Mouse (Mus musculus): ENCODE measurements around the gene Cacnb3. TPM values are rescaled to one million over a fixed set of nuclear protein-coding genes. Genes with fewer than 3 reads are reported as not detected.

The Cacnb3 gene
- polyA plus RNA-seq, 1 experiment: 112 TPM

DNA sequence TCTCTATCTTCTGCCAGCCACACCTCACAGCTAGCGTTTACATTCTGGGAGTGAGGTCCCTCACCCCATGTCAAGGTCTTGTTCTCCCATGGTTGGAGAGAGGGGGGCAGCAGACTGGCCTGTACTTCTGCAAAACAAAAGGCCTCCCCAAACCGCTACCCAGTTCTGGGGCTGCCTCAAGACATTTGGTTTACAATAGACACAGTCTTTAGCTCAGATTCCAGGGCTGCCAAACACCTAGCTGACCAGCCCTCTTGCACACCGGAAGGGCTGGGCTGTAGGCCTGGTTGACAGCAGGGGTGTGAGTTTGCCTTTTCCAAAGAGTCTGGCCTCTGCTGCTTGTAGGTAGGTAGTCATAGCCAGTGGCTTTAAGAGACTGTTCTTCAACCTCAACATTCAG is 6.5 kb downstream of the Cacnb3 start:
- TF ChIP-seq MYOG (IDR thresholded peaks at IDR 0.05; ENCODE audit: control insufficient read depth, extremely low read depth, insufficient read length): no peak
- no peak for TF ChIP-seq MAX (IDR thresholded peaks at IDR 0.05)
- Histone ChIP-seq H3K79me3 (ENCODE audit: low read depth) (no peaks in the 10 kb centered on the region), H3K36me3 (ENCODE audit: control insufficient read depth, insufficient read depth) (peaks cover 32% of the 10 kb centered on the region), H3K27me3 (ENCODE audit: control insufficient read depth, insufficient read depth, insufficient read length) (no peaks in the 10 kb centered on the region), H3K79me2 (ENCODE audit: control insufficient read depth, insufficient read depth) (peaks cover 33% of the 10 kb centered on the region), H3K4me3 (ENCODE audit: insufficient read depth, poor library complexity, severe bottlenecking) (no peak overlapping the region), H3ac (ENCODE audit: control insufficient read depth, insufficient read length, low read depth) (no peak overlapping the region)

DNA sequence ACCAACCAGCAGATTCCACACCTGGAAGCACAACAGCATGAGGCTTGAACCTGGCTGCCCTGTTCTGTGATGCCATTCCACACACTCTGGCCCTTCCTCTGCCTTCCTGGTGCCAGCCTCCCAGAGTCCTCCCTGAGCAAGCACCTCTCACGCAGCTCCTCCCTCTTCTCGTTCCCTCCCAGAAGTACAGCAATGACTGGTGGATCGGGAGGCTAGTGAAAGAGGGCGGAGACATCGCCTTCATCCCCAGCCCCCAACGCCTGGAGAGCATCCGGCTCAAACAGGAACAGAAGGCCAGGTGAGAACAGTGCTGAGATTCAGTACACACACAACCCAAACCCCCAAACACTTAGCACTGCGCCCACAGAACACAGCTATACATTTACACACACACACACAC is 9.5 kb downstream of the Cacnb3 start:
- no peaks in the 10 kb centered on the region for H3K27me3 ChIP-seq (ENCODE audit: control insufficient read depth, insufficient read depth, insufficient read length)
- no peak for TF ChIP-seq USF1 (IDR thresholded peaks at IDR 0.05; ENCODE audit: low read depth)
- no peak for TF ChIP-seq MAX (IDR thresholded peaks at IDR 0.05)
- no peak for TF ChIP-seq FOSL1 (IDR thresholded peaks at IDR 0.05; ENCODE audit: insufficient read depth, low read length, poor library complexity, severe bottlenecking)
- no peak for TF ChIP-seq MYOD1 (IDR thresholded peaks at IDR 0.05; ENCODE audit: control insufficient read depth, insufficient read length, low read depth)
- no peak for TF ChIP-seq CTCF (IDR thresholded peaks at IDR 0.05; ENCODE audit: control insufficient read depth, insufficient read depth, insufficient read length)
- TF ChIP-seq MYOG (IDR thresholded peaks at IDR 0.05; ENCODE audit: control insufficient read depth, extremely low read depth, insufficient read length): no peak
- TF ChIP-seq CEBPB (IDR thresholded peaks at IDR 0.05; ENCODE audit: low read depth): no peak
- H3K79me2 ChIP-seq (ENCODE audit: control insufficient read depth, insufficient read depth): peaks cover 18% of the 10 kb centered on the region
- H3K79me3 ChIP-seq (ENCODE audit: low read depth): no peaks in the 10 kb centered on the region
- H3K4me3 ChIP-seq (ENCODE audit: insufficient read depth, poor library complexity, severe bottlenecking): no peak overlapping the region
- H3K36me3 ChIP-seq (ENCODE audit: control insufficient read depth, insufficient read depth): peaks cover 62% of the 10 kb centered on the region
- no peak overlapping the region for H3ac ChIP-seq (ENCODE audit: control insufficient read depth, insufficient read length, low read depth)

DNA sequence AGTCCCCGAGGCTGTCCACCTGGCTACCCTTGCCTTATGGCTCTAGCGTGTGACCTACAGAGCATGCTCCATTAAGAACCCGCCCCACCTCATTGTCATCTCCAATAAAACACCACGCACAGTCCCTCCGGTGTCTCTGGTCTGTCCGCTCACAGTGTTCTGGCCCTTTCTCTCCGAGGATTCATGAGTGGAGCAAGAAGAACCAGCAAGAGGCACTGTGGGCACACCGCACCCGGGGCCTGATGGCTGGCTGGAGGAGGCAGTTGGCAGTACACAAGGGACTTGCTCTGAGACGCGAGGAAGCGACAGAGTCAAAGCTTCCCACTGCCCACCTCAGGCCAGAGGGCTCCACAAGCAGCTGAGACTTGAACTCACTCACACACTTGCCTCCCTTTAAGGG is 13.8 kb downstream of the Cacnb3 start:
- H3K79me2 ChIP-seq (ENCODE audit: control insufficient read depth, insufficient read depth): no peaks in the 10 kb centered on the region
- peaks cover 98% of the 10 kb centered on the region for H3K36me3 ChIP-seq (ENCODE audit: control insufficient read depth, insufficient read depth)
- H3K4me3 ChIP-seq (ENCODE audit: insufficient read depth, poor library complexity, severe bottlenecking): no peak overlapping the region
- TF ChIP-seq CEBPB (IDR thresholded peaks at IDR 0.05; ENCODE audit: low read depth) (no peak), MAX (IDR thresholded peaks at IDR 0.05) (no peak), FOSL1 (IDR thresholded peaks at IDR 0.05; ENCODE audit: insufficient read depth, low read length, poor library complexity, severe bottlenecking) (no peak), USF1 (IDR thresholded peaks at IDR 0.05; ENCODE audit: low read depth) (no peak), MYOD1 (IDR thresholded peaks at IDR 0.05; ENCODE audit: control insufficient read depth, insufficient read length, low read depth) (no peak), CTCF (IDR thresholded peaks at IDR 0.05; ENCODE audit: control insufficient read depth, insufficient read depth, insufficient read length) (no peak), MYOG (IDR thresholded peaks at IDR 0.05; ENCODE audit: control insufficient read depth, extremely low read depth, insufficient read length) (no peak)
- H3K79me3 ChIP-seq (ENCODE audit: low read depth): no peaks in the 10 kb centered on the region
- no peak overlapping the region for H3ac ChIP-seq (ENCODE audit: control insufficient read depth, insufficient read length, low read depth)
- H3K27me3 ChIP-seq (ENCODE audit: control insufficient read depth, insufficient read depth, insufficient read length): no peaks in the 10 kb centered on the region

DNA sequence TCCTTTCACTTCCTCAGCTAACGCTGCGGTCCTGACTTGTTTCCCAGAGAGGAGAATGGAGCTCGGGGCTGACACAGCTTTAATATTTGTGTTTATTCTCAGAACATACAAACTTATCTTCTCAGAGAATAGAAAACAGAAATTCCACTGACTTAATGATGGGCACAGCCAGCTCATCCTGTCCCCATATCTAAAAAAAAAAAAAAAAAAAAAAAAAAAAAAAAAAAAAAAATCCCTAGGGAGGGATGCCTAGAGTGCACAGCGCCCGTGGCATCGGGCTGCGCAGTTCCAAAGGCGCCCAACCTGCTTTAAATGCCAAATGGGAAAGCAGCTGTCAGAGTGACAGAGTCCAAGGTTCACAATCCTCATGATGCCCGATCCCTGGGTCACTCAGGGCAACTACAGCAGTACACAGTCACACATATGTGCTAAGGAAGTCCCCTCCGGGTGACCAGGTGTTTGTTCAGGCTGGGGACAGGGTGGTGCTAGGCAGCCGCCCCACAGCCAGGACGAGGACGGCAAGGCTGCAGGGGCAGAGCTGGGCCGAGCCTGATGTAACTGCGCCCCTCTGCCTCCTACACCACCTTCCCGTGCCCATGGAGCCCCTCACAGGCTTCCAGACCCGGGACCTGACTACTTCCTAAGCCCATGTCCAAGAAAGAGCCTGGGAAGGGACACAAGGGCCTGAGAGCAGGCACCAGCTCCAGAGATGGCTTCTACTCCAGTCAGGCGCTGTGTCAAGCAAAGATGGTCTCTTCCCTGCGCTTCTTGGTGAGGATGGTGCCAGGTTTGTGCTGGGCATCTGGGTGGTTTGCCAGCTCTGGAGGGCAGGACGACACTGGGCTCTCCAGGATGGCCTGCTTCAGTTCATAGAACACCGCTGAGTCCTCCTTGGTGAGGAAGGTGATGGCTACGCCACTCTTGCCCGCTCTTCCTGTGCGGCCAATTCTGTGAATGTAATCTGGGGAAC is 14.7 kb downstream of the Cacnb3 start:
- Histone ChIP-seq H3K36me3 (ENCODE audit: control insufficient read depth, insufficient read depth) (peaks cover 98% of the 10 kb centered on the region), H3K79me2 (ENCODE audit: control insufficient read depth, insufficient read depth) (no peaks in the 10 kb centered on the region)
- TF ChIP-seq USF1 (IDR thresholded peaks at IDR 0.05; ENCODE audit: low read depth) (no peak), MAX (IDR thresholded peaks at IDR 0.05) (no peak), MYOG (IDR thresholded peaks at IDR 0.05; ENCODE audit: control insufficient read depth, extremely low read depth, insufficient read length) (no peak)

GRCm38 (mm10) chr15:98646737-98647136 is 16.1 kb downstream of the Cacnb3 start:
- Histone ChIP-seq H3ac (ENCODE audit: control insufficient read depth, insufficient read length, low read depth) (no peak overlapping the region), H3K36me3 (ENCODE audit: control insufficient read depth, insufficient read depth) (peaks cover 99% of the 10 kb centered on the region), H3K27me3 (ENCODE audit: control insufficient read depth, insufficient read depth, insufficient read length) (no peaks in the 10 kb centered on the region), H3K79me3 (ENCODE audit: low read depth) (no peaks in the 10 kb centered on the region), H3K79me2 (ENCODE audit: control insufficient read depth, insufficient read depth) (no peaks in the 10 kb centered on the region), H3K4me3 (ENCODE audit: insufficient read depth, poor library complexity, severe bottlenecking) (no peak overlapping the region)
- no peak for TF ChIP-seq MAX (IDR thresholded peaks at IDR 0.05)
- no peak for TF ChIP-seq MYOD1 (IDR thresholded peaks at IDR 0.05; ENCODE audit: control insufficient read depth, insufficient read length, low read depth)

More for the DNA sequence above, 14.7 kb downstream of the Cacnb3 start:
- Histone ChIP-seq H3K27me3 (ENCODE audit: control insufficient read depth, insufficient read depth, insufficient read length) (no peaks in the 10 kb centered on the region), H3K79me3 (ENCODE audit: low read depth) (no peaks in the 10 kb centered on the region), H3ac (ENCODE audit: control insufficient read depth, insufficient read length, low read depth) (no peak overlapping the region), H3K4me3 (ENCODE audit: insufficient read depth, poor library complexity, severe bottlenecking) (no peak overlapping the region)

DNA sequence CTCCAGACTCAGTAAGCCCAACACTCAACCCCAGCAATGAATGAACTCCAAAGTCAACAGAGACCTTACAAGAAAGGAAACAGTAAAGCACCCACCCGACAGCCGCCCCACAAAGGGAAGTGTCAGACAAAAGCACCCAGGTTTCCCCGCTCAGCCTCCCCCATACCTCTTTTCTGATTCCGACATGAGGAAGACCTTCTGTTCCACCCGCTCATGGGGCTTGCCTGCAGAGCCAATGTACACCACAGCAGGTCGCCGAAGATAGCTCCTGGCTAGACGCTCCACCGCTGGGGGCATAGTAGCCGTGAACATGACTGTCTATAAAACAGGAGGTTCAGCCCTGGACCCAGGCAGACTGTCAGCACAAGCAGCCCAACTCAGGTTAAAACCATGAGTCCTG is 16.7 kb downstream of the Cacnb3 start:
- H3K27me3 ChIP-seq (ENCODE audit: control insufficient read depth, insufficient read depth, insufficient read length): no peaks in the 10 kb centered on the region
- TF ChIP-seq CEBPB (IDR thresholded peaks at IDR 0.05; ENCODE audit: low read depth) (no peak), FOSL1 (IDR thresholded peaks at IDR 0.05; ENCODE audit: insufficient read depth, low read length, poor library complexity, severe bottlenecking) (no peak), MAX (IDR thresholded peaks at IDR 0.05) (no peak), CTCF (IDR thresholded peaks at IDR 0.05; ENCODE audit: control insufficient read depth, insufficient read depth, insufficient read length) (no peak)
- H3K36me3 ChIP-seq (ENCODE audit: control insufficient read depth, insufficient read depth): peaks cover 99% of the 10 kb centered on the region
- H3ac ChIP-seq (ENCODE audit: control insufficient read depth, insufficient read length, low read depth): no peak overlapping the region
- no peaks in the 10 kb centered on the region for H3K79me2 ChIP-seq (ENCODE audit: control insufficient read depth, insufficient read depth)
- no peak overlapping the region for H3K4me3 ChIP-seq (ENCODE audit: insufficient read depth, poor library complexity, severe bottlenecking)
- no peaks in the 10 kb centered on the region for H3K79me3 ChIP-seq (ENCODE audit: low read depth)
